Mouse (Mus musculus): ENCODE measurements around the gene Mamstr.

The Mamstr gene

DNA sequence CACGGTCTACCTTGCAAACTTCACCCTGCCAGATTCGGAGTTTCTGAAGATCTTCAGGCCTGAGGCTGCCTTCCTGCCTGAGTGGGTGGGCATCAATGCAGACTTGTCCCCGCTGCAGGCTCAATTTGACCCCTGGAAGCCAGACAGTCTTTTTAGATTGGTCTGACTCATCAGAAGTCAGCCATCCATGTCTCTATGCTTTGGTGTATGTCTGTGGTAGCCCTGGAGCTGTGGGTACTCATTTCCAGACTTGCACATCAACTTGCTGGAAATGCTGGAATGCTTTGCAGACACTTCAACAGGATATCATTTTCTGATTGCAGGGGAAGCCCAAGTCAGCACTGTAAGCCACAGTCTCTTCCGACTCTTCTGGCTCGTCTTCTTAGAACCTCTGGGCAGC is 20.2 kb upstream of the Mamstr start:
- CTCF ChIA-PET = interaction anchor here in 1 of 4 experiments (0.7 kb wide), 1 partner anchor 63 kb away, joined by 4 read pairs; no protein-coding TSS in a partner anchor
- POLR2A ChIA-PET = interaction anchor here in 2 of 4 experiments (1.0 to 5.5 kb wide), 3 partner anchors 8 to 13 kb away, joined by 3 to 78 read pairs (median 40); partner anchors contain the start of gene Rasip1 (in 2 of the 2)

- POLR2A ChIA-PET = interaction anchor here in 3 of 4 experiments (0.7 to 1.6 kb wide), 5 partner anchors 12 to 232 kb away, joined by 3 to 4 read pairs (median 4); no protein-coding TSS in a partner anchor
Observed at GRCm38 (mm10) chr7:45621443-45621842, 18.3 kb upstream of the Mamstr start, which contains the start of gene Izumo1. Izumo1 (plus strand) TSS chr7:45621811.

DNA sequence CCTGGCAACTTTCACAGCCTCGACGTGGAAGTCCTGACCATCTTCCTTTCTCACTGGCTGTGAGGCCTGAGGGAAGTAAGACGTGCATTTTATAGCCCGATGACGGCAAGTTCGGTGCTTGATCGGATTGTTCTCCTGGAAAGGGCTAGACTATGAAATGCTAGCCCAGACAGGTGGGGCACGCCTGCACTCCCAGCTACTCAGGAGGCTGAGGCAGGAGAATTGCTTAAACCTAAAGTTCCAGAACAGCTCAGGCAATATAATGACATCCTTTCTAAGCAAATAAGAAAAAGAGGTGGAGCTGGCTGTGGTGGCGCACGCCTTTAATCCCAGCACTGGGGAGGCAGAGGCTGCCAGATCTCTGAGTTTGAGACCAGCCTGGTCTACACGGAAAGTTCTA is 16.3 kb upstream of the Mamstr start:
- ChIA-PET CTCF (interaction anchor here in 1 of 4 experiments (0.6 to 1.2 kb wide), 3 partner anchors 34 to 92 kb away, joined by 3 read pairs; no protein-coding TSS in a partner anchor), POLR2A (interaction anchor here in 3 of 4 experiments (0.6 to 1.4 kb wide), 8 partner anchors 8 to 64 kb away, joined by 3 to 4 read pairs (median 3); partner anchors contain the start of gene Fgf21 (in 1 of the 3))

More at GRCm38 (mm10) chr7:45621443-45621842, 18.3 kb upstream of the Mamstr start, which contains the start of gene Izumo1:
- CTCF ChIA-PET = interaction anchor here in 1 of 4 experiments (0.6 to 1.3 kb wide), 2 partner anchors 62 to 63 kb away, joined by 3 to 4 read pairs; partner anchors contain the start of gene Ntn5

DNA sequence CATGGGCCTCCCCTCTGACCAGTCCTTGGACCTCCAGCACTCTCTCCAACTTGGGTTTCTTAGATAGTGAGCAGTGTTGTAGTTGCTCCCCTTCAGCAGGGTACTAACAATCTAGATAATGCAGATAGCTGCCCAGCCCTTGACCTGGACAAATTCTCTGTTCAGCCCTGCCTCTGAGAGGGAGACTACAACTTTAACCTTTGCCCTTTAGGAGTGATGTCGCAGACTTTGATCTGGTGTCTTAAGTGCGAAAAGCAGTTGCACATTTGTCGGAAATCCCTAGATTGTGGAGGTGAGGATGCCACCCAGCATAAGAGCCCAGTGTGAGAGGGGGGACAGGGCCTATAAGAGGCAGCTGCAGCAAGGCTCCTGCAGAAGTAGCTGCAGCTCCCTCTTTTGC is 15.1 kb upstream of the Mamstr start:
- POLR2A ChIA-PET = interaction anchor here in 3 of 4 experiments (0.5 to 1.3 kb wide), 6 partner anchors 9 to 84 kb away, joined by 3 to 4 read pairs (median 3); no protein-coding TSS in a partner anchor
- CTCF ChIA-PET = interaction anchor here in 2 of 4 experiments (0.5 to 1.0 kb wide), 2 partner anchors 41 to 115 kb away, joined by 3 to 5 read pairs; no protein-coding TSS in a partner anchor

- CTCF ChIA-PET = interaction anchor here in 1 of 4 experiments (0.6 to 1.0 kb wide), 2 partner anchors 10 to 114 kb away, joined by 5 to 12 read pairs; no protein-coding TSS in a partner anchor
- POLR2A ChIA-PET = interaction anchor here in 3 of 4 experiments (0.6 to 6.2 kb wide), 10 partner anchors 8 to 293 kb away, joined by 3 to 78 read pairs (median 4); partner anchors contain the start of genes Fut1 (in 2 of the 3) and Fgf21 (in 1 of the 3)
Observed at GRCm38 (mm10) chr7:45625481-45625880, 14.3 kb upstream of the Mamstr start.

DNA sequence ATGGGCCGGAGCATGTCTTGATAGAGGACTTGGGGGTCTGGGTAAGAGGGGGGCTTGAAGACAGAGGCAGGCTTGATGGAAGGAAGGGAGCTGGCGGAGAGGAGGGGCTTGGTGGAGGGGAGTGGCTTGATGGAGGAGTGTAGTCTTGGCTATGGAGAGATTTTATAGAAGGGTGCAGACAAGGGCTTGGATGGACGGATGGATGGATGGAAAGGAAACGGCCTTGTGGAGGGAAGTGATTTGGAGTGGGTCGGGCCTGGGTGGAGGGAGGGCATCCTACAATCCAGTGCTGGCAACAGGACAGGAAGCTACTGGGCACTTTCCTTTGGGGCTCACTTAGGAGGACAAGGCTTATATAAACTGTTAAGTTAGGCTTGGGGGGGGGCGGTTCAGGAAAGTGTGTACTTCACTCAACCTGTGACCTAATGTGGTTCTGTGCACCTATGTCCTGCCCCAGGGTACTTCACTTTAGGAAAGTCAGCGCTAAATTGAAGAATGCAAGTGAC is 13.2 kb upstream of the Mamstr start:
- ChIA-PET POLR2A (interaction anchor here (0.6 to 6.2 kb wide), 15 partner anchors 9 to 101 kb away, joined by 3 to 78 read pairs (median 6); partner anchors contain the start of genes Fut1 (in 2 of the 4), Car11 (in 1 of the 4), Fgf21 (in 1 of the 4) and Mamstr (in 1 of the 4)), CTCF (interaction anchor here in 3 of 4 experiments (0.7 to 3.0 kb wide), 4 partner anchors 9 to 180 kb away, joined by 3 to 20 read pairs (median 8); partner anchors contain the start of genes Fut1 (in 1 of the 3) and Ntn5 (in 1 of the 3))

DNA sequence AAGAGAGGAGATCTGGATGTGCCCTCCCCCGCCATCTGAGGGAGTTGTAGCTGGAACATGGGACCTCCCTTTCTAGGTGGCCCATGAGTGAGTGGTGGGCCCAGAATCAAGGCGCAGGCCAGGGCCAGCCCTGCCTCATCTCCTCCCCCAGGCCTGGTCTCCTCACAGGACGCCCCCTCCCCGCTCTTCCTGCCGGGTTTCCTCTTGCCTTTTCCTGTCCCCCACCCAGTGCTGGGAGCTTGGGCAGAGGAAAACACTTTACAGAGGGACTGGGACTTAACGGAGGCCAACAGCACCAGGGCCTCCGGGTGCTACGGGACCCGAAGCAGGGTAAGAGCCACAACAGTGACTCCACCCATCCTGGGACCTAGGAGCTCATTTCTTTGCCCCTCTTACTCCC is 12.5 kb upstream of the Mamstr start, which contains the start of gene Rasip1:
Gene Rasip1, plus strand, starts transcription at position 228 of the 400 bp plus-strand sequence.
- CTCF ChIA-PET = interaction anchor here in 3 of 4 experiments (0.6 to 3.0 kb wide), 10 partner anchors 10 to 231 kb away, joined by 3 to 20 read pairs (median 4); partner anchors contain the start of genes Fut1 (in 1 of the 3), Ntn5 (in 1 of the 3) and Snrnp70 (in 1 of the 3)
- POLR2A ChIA-PET = interaction anchor here (0.6 to 6.2 kb wide), 34 partner anchors 9 to 266 kb away, joined by 3 to 78 read pairs (median 4); partner anchors contain the start of genes Fut1 (in 4 of the 4), Mamstr (in 3 of the 4), Fgf21 (in 2 of the 4) and Car11 (in 1 of the 4)

GRCm38 (mm10) chr7:45628364-45629294 is 11.1 kb upstream of the Mamstr start:
- POLR2A ChIA-PET = interaction anchor here (0.5 to 6.2 kb wide), 59 partner anchors 10 to 631 kb away, joined by 3 to 78 read pairs (median 4); partner anchors contain the start of genes Fut1 (in 4 of the 4), Mamstr (in 3 of the 4), Fgf21 (in 2 of the 4) and Ftl1 (in 2 of the 4)
- CTCF ChIA-PET = interaction anchor here (0.5 to 3.0 kb wide), 54 partner anchors 10 to 474 kb away, joined by 3 to 20 read pairs (median 4); partner anchors contain the start of genes Fut1 (in 2 of the 4), Ntn5 (in 2 of the 4), Aldh16a1 (in 1 of the 4) and Fam83e (in 1 of the 4)

DNA sequence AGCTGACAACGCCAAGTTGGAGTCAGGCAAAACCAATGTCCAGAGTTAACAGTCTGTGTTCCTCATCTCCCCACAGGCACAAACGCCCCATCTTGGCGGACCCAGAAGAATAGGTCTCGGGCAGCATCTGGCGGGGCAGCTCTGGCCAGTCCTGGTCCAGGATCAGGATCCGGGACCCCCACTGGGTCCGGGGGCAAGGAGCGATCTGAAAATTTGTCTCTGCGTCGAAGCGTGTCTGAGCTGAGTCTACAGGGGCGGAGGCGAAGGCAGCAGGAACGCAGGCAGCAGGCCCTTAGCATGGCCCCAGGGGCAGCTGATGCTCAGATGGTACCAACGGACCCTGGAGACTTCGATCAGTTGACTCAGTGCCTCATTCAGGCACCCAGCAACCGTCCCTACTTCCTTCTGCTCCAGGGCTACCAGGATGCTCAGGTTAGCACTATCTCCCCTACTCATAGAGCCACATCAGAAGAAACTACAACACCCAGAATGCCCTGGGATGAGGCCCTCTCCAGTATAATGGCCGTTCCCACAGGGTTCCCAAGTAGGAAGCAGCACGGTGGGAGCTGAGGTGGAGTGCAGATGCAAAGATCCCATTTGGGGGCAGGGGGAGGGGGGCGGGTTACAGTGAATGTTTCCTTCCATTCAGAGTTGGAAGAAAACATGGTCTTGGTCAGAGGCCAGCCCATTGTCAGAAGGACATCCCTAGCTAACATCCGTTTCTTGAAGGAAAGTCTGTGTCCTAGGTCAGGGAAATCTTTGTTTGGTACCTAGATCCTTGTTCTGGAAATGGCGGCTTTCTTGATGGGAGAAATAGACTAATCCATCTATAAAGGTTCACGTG is 9.5 kb upstream of the Mamstr start:
- ChIA-PET CTCF (interaction anchor here (0.5 to 2.2 kb wide), 6 partner anchors 8 to 298 kb away, joined by 4 to 19 read pairs (median 4); partner anchors contain the start of genes Fut1 (in 1 of the 4) and Ntn5 (in 1 of the 4)), POLR2A (interaction anchor here in 3 of 4 experiments (0.6 to 6.2 kb wide), 32 partner anchors 8 to 467 kb away, joined by 3 to 78 read pairs (median 4); partner anchors contain the start of genes Mamstr (in 2 of the 3), Sphk2 (in 2 of the 3), Car11 (in 1 of the 3) and Cyth2 (in 1 of the 3))

DNA sequence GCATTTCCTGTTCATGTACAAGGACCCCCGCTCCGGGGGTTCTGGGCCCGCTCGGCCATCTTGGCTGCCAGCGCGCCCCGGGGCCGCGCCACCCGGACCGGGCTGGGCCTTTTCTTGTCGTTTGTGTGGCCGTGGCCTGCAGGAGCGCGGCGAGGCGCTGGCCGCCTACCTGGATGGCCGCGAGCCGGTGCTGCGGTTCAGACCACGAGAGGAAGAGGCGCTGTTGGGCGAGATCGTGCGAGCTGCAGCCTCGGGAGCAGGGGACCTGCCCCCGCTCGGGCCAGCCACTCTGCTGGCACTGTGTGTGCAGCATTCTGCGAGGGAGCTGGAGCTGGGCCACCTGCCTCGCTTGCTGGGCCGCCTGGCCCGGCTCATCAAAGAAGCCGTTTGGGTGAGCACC is 7.3 kb upstream of the Mamstr start:
- CTCF ChIA-PET = interaction anchor here in 3 of 4 experiments (0.6 to 2.4 kb wide), 6 partner anchors 11 to 89 kb away, joined by 3 to 7 read pairs (median 4); partner anchors contain the start of gene Fam83e (in 1 of the 3)
- POLR2A ChIA-PET = interaction anchor here (0.7 to 5.2 kb wide), 24 partner anchors 10 to 173 kb away, joined by 3 to 41 read pairs (median 3); partner anchors contain the start of genes Sphk2 (in 4 of the 4), Fut1 (in 2 of the 4), Car11 (in 1 of the 4) and Ftl1 (in 1 of the 4)

- ChIA-PET CTCF (interaction anchor here in 2 of 4 experiments (0.5 to 1.9 kb wide), 2 partner anchors 48 to 120 kb away, joined by 3 to 4 read pairs; no protein-coding TSS in a partner anchor), POLR2A (interaction anchor here in 3 of 4 experiments (0.6 to 5.2 kb wide), 16 partner anchors 8 to 1231 kb away, joined by 3 to 41 read pairs (median 4); partner anchors contain the start of genes Sphk2 (in 2 of the 3), Fut1 (in 1 of the 3) and Rasip1 (in 1 of the 3))
Observed at GRCm38 (mm10) chr7:45634946-45635681, 4.7 kb upstream of the Mamstr start.

GRCm38 (mm10) chr7:45635711-45636688 is 3.8 kb upstream of the Mamstr start:
- POLR2A ChIA-PET = interaction anchor here in 3 of 4 experiments (0.5 to 5.2 kb wide), 23 partner anchors 7 to 295 kb away, joined by 3 to 41 read pairs (median 3); partner anchors contain the start of genes Fut1 (in 2 of the 3), Sphk2 (in 2 of the 3), Cyth2 (in 1 of the 3) and Fam83e (in 1 of the 3)
- CTCF ChIA-PET = interaction anchor here in 3 of 4 experiments (0.6 to 1.6 kb wide), 3 partner anchors 47 to 219 kb away, joined by 5 to 7 read pairs (median 5); no protein-coding TSS in a partner anchor

DNA sequence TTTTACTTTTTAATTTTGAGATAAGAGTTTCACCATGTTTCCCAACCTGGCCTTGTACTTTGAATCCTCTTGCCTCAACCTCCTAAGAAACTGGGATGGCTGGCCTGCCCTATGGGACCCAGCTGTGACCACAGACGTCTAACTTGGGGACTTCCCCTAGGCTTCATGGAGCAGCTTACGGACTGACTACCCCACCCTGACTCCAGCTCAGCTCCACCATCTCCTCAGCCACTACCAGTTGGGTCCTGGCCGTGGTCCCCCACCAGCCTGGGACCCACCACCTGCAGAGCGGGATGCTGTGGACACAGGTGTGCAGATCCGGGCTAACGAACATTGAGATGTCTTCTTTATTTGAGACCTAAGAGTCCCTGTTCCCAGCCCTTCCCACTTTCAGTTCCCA is 2.1 kb upstream of the Mamstr start:
- ChIA-PET POLR2A (interaction anchor here in 3 of 4 experiments (0.5 to 5.2 kb wide), 16 partner anchors 9 to 294 kb away, joined by 3 to 28 read pairs (median 6); partner anchors contain the start of genes Ftl1 (in 1 of the 3), Fut1 (in 1 of the 3), Ppfia3 (in 1 of the 3) and Rasip1 (in 1 of the 3)), CTCF (interaction anchor here in 3 of 4 experiments (0.5 to 1.5 kb wide), 5 partner anchors 9 to 188 kb away, joined by 3 to 9 read pairs (median 5); no protein-coding TSS in a partner anchor)
